Mouse (Mus musculus): Measurements from ENCODE around the gene Arap1.

- no peak for TF ChIP-seq POLR2A (IDR thresholded peaks at IDR 0.05; ENCODE audit: borderline replicate concordance, low read depth, low read length)
- no peak for TF ChIP-seq CTCF (IDR thresholded peaks at IDR 0.05; ENCODE audit: low read depth, low read length)
Measured at GRCm38 (mm10) chr7:101383756-101384155, 35.9 kb downstream of the Arap1 start.

Data from bone marrow macrophage, adult 2 months (primary cell).